Mouse (Mus musculus): ENCODE data around the gene D3Ertd751e. TPM values are rescaled to one million over a fixed set of nuclear protein-coding genes. Genes with fewer than 3 reads are reported as not detected.
A peak's percentile ranks its signal among the peaks of the same experiment; 100 is the strongest.

The D3Ertd751e gene
- 0.06 and 0.22 TPM in 2 replicates for polyA plus RNA-seq (2012)

GRCm38 (mm10) chr3:41742278-41742934 lies at the start of gene D3Ertd751e, which contains the start of gene Sclt1:
D3Ertd751e (plus strand) TSS chr3:41742611.
Sclt1 (minus strand) TSS chr3:41742514.
- H3K9me3 ChIP-seq (ENCODE audit: control insufficient read depth, low read length), result no peaks in the 10 kb centered on the region
- peaks cover 27% of the 10 kb centered on the region for H3K4me1 ChIP-seq (ENCODE audit: control insufficient read depth)
- no peaks in the 10 kb centered on the region for H3K36me3 ChIP-seq (ENCODE audit: control insufficient read depth)
- H3K27me3 ChIP-seq (ENCODE audit: control insufficient read depth), result no peaks in the 10 kb centered on the region
- TF ChIP-seq GATA1 (IDR thresholded peaks at IDR 0.05; ENCODE audit: low read length) (no peak), TAL1 (IDR thresholded peaks at IDR 0.05; ENCODE audit: low read length) (no peak)
- peak within 1 kb of the TSS; percentile 94 for H3K4me3 ChIP-seq (replicated peaks)

- Histone ChIP-seq H3K4me3 (replicated peaks) (no peak overlapping the region), H3K9me3 (ENCODE audit: control insufficient read depth, low read length) (no peaks in the 10 kb centered on the region), H3K36me3 (ENCODE audit: control insufficient read depth) (no peaks in the 10 kb centered on the region), H3K4me1 (ENCODE audit: control insufficient read depth) (peaks cover 2% of the 10 kb centered on the region), H3K27me3 (ENCODE audit: control insufficient read depth) (no peaks in the 10 kb centered on the region)
- TF ChIP-seq GATA1 (IDR thresholded peaks at IDR 0.05; ENCODE audit: low read length), result no peak
- no peak for TF ChIP-seq TAL1 (IDR thresholded peaks at IDR 0.05; ENCODE audit: low read length)
These were observed 46.7 kb upstream of the D3Ertd751e start for GRCm38 (mm10) chr3:41695681-41696080.

DNA sequence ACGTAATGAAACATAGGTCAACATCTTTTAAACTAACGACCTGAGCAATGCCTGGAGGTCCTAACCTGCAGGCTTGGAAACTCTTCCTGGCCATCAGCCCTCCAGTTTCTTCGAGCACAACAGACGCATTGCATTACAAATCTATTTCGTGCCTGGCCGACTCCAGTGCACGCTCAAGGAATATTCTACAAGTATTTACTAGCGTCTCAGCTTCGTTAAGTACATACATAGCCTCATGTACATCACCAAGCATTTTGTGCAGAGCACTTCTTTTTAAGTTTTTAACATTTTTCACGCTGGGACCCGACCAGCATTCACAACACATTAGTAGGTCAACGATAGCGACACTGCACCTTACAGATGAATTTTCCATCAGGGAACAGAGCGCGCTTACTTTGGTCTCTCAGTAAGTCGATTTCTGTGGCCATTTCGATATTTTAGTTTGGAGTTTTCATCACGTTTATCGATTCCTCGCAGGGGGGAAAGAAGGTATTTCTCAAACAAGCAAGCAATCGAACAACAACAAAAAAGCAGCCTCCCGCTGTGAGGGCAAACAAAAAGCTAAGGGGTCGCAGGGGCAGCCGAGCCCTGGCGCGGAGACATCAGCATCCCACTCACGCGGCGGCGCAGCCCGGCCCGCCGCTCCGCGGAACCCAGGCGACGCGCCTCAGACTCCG lies 672 bp upstream of the D3Ertd751e start:
- TF ChIP-seq GATA1 (IDR thresholded peaks at IDR 0.05; ENCODE audit: low read length) (no peak), TAL1 (IDR thresholded peaks at IDR 0.05; ENCODE audit: low read length) (no peak)
- Histone ChIP-seq H3K9me3 (ENCODE audit: control insufficient read depth, low read length) (no peaks in the 10 kb centered on the region), H3K4me1 (ENCODE audit: control insufficient read depth) (peaks cover 27% of the 10 kb centered on the region), H3K36me3 (ENCODE audit: control insufficient read depth) (no peaks in the 10 kb centered on the region), H3K27me3 (ENCODE audit: control insufficient read depth) (no peaks in the 10 kb centered on the region), H3K4me3 (replicated peaks) (peak overlapping the region; percentile 94)

DNA sequence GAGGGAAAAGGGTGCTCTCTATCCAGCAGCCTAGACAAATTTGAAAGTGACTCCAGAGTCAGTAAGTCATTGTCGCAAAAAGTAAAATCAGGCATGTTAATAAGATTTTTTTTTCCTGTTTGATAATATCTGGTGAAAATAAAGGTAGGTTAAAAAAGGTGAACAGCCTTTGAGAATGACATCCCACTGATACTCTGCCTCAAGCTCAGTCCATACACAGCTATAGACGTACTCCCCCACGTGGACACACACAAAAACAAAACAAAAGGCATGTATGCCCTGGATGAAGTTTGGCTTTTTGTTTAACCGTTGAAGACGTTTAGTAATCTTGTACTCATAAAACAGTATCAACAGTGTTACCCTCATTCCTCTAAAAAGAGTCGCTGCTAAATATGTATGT lies 1.0 kb downstream of the D3Ertd751e start:
- H3K4me1 ChIP-seq (ENCODE audit: control insufficient read depth), result peaks cover 27% of the 10 kb centered on the region
- TF ChIP-seq TAL1 (IDR thresholded peaks at IDR 0.05; ENCODE audit: low read length) (no peak), GATA1 (IDR thresholded peaks at IDR 0.05; ENCODE audit: low read length) (no peak)
- H3K9me3 ChIP-seq (ENCODE audit: control insufficient read depth, low read length), result no peaks in the 10 kb centered on the region
- no peaks in the 10 kb centered on the region for H3K27me3 ChIP-seq (ENCODE audit: control insufficient read depth)
- peak overlapping the region; percentile 94 for H3K4me3 ChIP-seq (replicated peaks)
- no peaks in the 10 kb centered on the region; the same call in 1 of the 2 replicates for H3K36me3 ChIP-seq (ENCODE audit: control insufficient read depth)

DNA sequence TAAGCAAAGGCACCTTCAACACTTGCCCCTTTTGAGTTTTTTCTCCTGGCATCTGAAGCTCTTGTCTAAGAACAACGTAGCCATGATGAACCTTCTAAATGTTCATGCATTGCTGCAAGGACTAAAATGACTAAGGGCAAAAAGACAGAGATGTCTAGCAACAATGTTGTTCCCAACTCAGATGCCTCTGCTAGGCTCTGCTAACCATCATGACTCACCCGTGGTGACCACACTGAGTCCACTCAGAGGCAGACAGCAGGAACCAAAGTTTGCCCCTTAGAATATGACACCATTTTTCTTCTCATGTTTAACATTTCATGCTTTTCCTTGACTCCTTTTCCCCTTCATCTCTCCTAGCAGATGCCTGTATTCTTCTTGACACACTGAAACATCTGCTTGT lies 12.1 kb downstream of the D3Ertd751e start:
- no peaks in the 10 kb centered on the region for H3K9me3 ChIP-seq (ENCODE audit: control insufficient read depth, low read length)
- H3K36me3 ChIP-seq (ENCODE audit: control insufficient read depth), result no peaks in the 10 kb centered on the region; the same call in 1 of the 2 replicates
- no peak overlapping the region for H3K4me3 ChIP-seq (replicated peaks)
- TF ChIP-seq GATA1 (IDR thresholded peaks at IDR 0.05; ENCODE audit: low read length) (no peak), TAL1 (IDR thresholded peaks at IDR 0.05; ENCODE audit: low read length) (no peak)
- H3K4me1 ChIP-seq (ENCODE audit: control insufficient read depth), result no peaks in the 10 kb centered on the region
- H3K27me3 ChIP-seq (ENCODE audit: control insufficient read depth), result no peaks in the 10 kb centered on the region

DNA sequence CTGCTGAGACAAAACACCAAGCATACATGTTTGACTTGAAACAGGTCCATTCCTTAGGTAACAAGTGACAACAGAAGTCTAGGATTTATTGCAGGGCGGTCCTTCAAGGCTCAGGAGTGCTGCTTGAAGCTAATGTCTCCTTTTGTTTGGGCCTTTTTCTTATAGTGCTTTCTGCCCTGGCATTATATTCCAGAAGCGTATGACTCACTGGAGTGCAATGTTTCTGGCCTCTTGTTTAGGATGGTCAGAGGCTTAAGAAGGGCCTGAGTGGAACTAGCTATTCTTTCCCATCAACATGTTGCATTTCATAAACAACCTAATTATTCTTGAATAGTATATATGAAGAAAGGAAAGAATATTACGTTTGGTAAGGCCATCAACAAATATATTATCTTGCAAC lies 19.7 kb downstream of the D3Ertd751e start:
- Histone ChIP-seq H3K36me3 (ENCODE audit: control insufficient read depth) (no peaks in the 10 kb centered on the region; the same call in 1 of the 2 replicates), H3K27me3 (ENCODE audit: control insufficient read depth) (no peaks in the 10 kb centered on the region), H3K4me1 (ENCODE audit: control insufficient read depth) (no peaks in the 10 kb centered on the region), H3K9me3 (ENCODE audit: control insufficient read depth, low read length) (no peaks in the 10 kb centered on the region), H3K4me3 (replicated peaks) (no peak overlapping the region)
- no peak for TF ChIP-seq TAL1 (IDR thresholded peaks at IDR 0.05; ENCODE audit: low read length)
- no peak for TF ChIP-seq GATA1 (IDR thresholded peaks at IDR 0.05; ENCODE audit: low read length)

- Histone ChIP-seq H3K36me3 (ENCODE audit: control insufficient read depth) (no peaks in the 10 kb centered on the region), H3K4me1 (ENCODE audit: control insufficient read depth) (no peaks in the 10 kb centered on the region), H3K9me3 (ENCODE audit: control insufficient read depth, low read length) (no peaks in the 10 kb centered on the region), H3K4me3 (replicated peaks) (no peak overlapping the region), H3K27me3 (ENCODE audit: control insufficient read depth) (no peaks in the 10 kb centered on the region)
- TF ChIP-seq GATA1 (IDR thresholded peaks at IDR 0.05; ENCODE audit: low read length) (no peak), TAL1 (IDR thresholded peaks at IDR 0.05; ENCODE audit: low read length) (no peak)
These were observed 70.0 kb downstream of the D3Ertd751e start for GRCm38 (mm10) chr3:41812447-41812846.

Other genes with a start within 250 kb of the D3Ertd751e start
- gene Jade1, start 186.9 kb upstream of the D3Ertd751e start, polyA plus RNA-seq (2012), result 0.45 and 0.53 TPM in 2 replicates
- gene Sclt1, start 97 bp upstream of the D3Ertd751e start, polyA plus RNA-seq (2012), result 0.47 and 0.50 TPM in 2 replicates